Comparison of ENCODE assay signal across 27 mouse cellular contexts in genomic region chr4:100141626-100142025, GRCm38 (mm10). TPM values are rescaled to one million over a fixed set of nuclear protein-coding genes. Genes with fewer than 3 reads are reported as not detected.
DNase-seq lines count a peak whose midpoint lies in the region; ATAC-seq and TF ChIP-seq lines count a peak whose summit lies in the region.
"Had no signal": no experiment of that assay in that cellular context is flagged by ENCODE, and none has a peak within 500 bp of the region (broad histone marks: within the 10 kb centered on the region; RNA-seq: fewer than 3 reads in every experiment).

No protein-coding gene starts in this region.

- no peak overlapping the region for H3K9ac ChIP-seq in heart, embryonic 11.5 days (ENCODE audit: low read depth, low read length)
- no peak overlapping the region for H3K9ac ChIP-seq in heart, postnatal 0 days (replicated peaks; ENCODE audit: low read depth, low read length)
- no peak overlapping the region for H3K9ac ChIP-seq in heart, adult 2 months (ENCODE audit: low read depth, low read length)
- H3K9ac ChIP-seq in kidney, postnatal 0 days (ENCODE audit: low read depth, low read length) = no peak overlapping the region
- H3K9ac ChIP-seq in kidney, embryonic 15.5 days = no peak overlapping the region
- H3K9ac ChIP-seq in lung, embryonic 16.5 days (ENCODE audit: low read length) = no peak overlapping the region
- H3K9ac ChIP-seq: hindbrain, embryonic 13.5 days; liver, embryonic 14.5 days had no signal

- H3K4me2 ChIP-seq in heart, embryonic 11.5 days = no peak overlapping the region
- H3K4me2 ChIP-seq in heart, postnatal 0 days (ENCODE audit: low read depth, low read length) = no peak overlapping the region
- no peak overlapping the region for H3K4me2 ChIP-seq in kidney, postnatal 0 days (ENCODE audit: low read length)
- H3K4me2 ChIP-seq in kidney, embryonic 15.5 days = no peak overlapping the region
- no peak overlapping the region for H3K4me2 ChIP-seq in lung, embryonic 16.5 days (ENCODE audit: low read depth, low read length)
- H3K4me2 ChIP-seq: hindbrain, embryonic 13.5 days had no signal

- peak; percentile 84 for DNase-seq in heart, adult 11 months
- DNase-seq in heart, postnatal 0 days (ENCODE audit: low spot score) = peak; percentile 57
- no peak for DNase-seq in heart, adult 2 months
- peak; percentile 52 for DNase-seq in kidney, postnatal 0 days (ENCODE audit: low spot score)
- DNase-seq in lung, adult 18-20 months = no peak
- DNase-seq: adrenal gland, adult 8-10 months; cerebellum, adult 2 months; cerebellum, postnatal 14 days; gastrocnemius, adult 2 months; gastrocnemius, postnatal 36 days; kidney, adult 18-20 months; layer of hippocampus, postnatal 36 days; left cerebral cortex, postnatal 4 days; liver; lung, postnatal 10 days; midbrain, embryonic 14.5 days; thymus, postnatal 14 days had no signal

- intact Hi-C loops in heart, adult 2 months (cut with DNase I) = loop anchor here (5.0 kb wide), 1 partner anchor 44 kb away; the partner anchor contains the start of gene Ror1

- H3K9me3 ChIP-seq in heart, embryonic 11.5 days (replicated peaks; ENCODE audit: control insufficient read depth, low read length) = no peaks in the 10 kb centered on the region
- H3K9me3 ChIP-seq in heart, postnatal 0 days (replicated peaks; ENCODE audit: control insufficient read depth, low read length) = no peaks in the 10 kb centered on the region
- no peaks in the 10 kb centered on the region for H3K9me3 ChIP-seq in kidney, postnatal 0 days (replicated peaks; ENCODE audit: low read length)
- no peaks in the 10 kb centered on the region for H3K9me3 ChIP-seq in kidney, embryonic 15.5 days (replicated peaks)
- H3K9me3 ChIP-seq in lung, embryonic 16.5 days (ENCODE audit: control insufficient read depth, low read length) = no peaks in the 10 kb centered on the region
- H3K9me3 ChIP-seq: hindbrain, embryonic 13.5 days had no signal

- TF ChIP-seq EP300 in heart, postnatal 0 days (IDR thresholded peaks at IDR 0.05; ENCODE audit: low read depth) = no peak
- TF ChIP-seq EP300 in heart, adult 2 months (IDR thresholded peaks at IDR 0.05; ENCODE audit: insufficient read depth, low read depth, low read length) = no peak

- H3K27me3 ChIP-seq in heart, embryonic 11.5 days (ENCODE audit: control insufficient read depth, insufficient read depth, low read length) = no peaks in the 10 kb centered on the region
- H3K27me3 ChIP-seq in heart, postnatal 0 days (ENCODE audit: control insufficient read depth, insufficient read depth, low read length) = no peaks in the 10 kb centered on the region
- H3K27me3 ChIP-seq in heart, adult 2 months (ENCODE audit: control insufficient read depth, insufficient read depth, low read length) = no peaks in the 10 kb centered on the region
- H3K27me3 ChIP-seq in kidney, postnatal 0 days (ENCODE audit: insufficient read depth, low read length) = no peaks in the 10 kb centered on the region
- H3K27me3 ChIP-seq in kidney, embryonic 15.5 days = no peaks in the 10 kb centered on the region
- H3K27me3 ChIP-seq in lung, embryonic 16.5 days (ENCODE audit: control insufficient read depth, insufficient read depth, low read depth, low read length) = no peaks in the 10 kb centered on the region
- H3K27me3 ChIP-seq: CH12.LX; hindbrain, embryonic 13.5 days had no signal

- no peak for TF ChIP-seq POLR2A in heart, adult 2 months (IDR thresholded peaks at IDR 0.05; ENCODE audit: insufficient read depth, low read depth, low read length)

- H3K36me3 ChIP-seq in heart, embryonic 11.5 days (ENCODE audit: control insufficient read depth, insufficient read depth, low read length) = no peaks in the 10 kb centered on the region
- no peaks in the 10 kb centered on the region for H3K36me3 ChIP-seq in heart, postnatal 0 days (replicated peaks; ENCODE audit: control insufficient read depth, insufficient read depth, low read length)
- no peaks in the 10 kb centered on the region for H3K36me3 ChIP-seq in heart, adult 2 months (ENCODE audit: control insufficient read depth, insufficient read depth, low read length)
- no peaks in the 10 kb centered on the region for H3K36me3 ChIP-seq in kidney, postnatal 0 days (ENCODE audit: insufficient read depth, low read length)
- no peaks in the 10 kb centered on the region for H3K36me3 ChIP-seq in kidney, embryonic 15.5 days
- H3K36me3 ChIP-seq in lung, embryonic 16.5 days (ENCODE audit: control insufficient read depth, insufficient read depth, low read length) = no peaks in the 10 kb centered on the region
- H3K36me3 ChIP-seq: hindbrain, embryonic 13.5 days had no signal

- H3K4me3 ChIP-seq in heart, embryonic 11.5 days (ENCODE audit: low read depth, low read length) = no peak overlapping the region
- H3K4me3 ChIP-seq in heart, postnatal 0 days (ENCODE audit: low read depth, low read length) = no peak overlapping the region
- no peak overlapping the region for H3K4me3 ChIP-seq in heart, adult 2 months
- H3K4me3 ChIP-seq in kidney, postnatal 0 days (replicated peaks; ENCODE audit: low read depth, low read length) = no peak overlapping the region
- H3K4me3 ChIP-seq in kidney, embryonic 15.5 days (replicated peaks) = no peak overlapping the region
- no peak overlapping the region for H3K4me3 ChIP-seq in lung, embryonic 16.5 days (ENCODE audit: low read length)
- H3K4me3 ChIP-seq: erythroblast, embryonic 14.5 days; gastrocnemius, adult 2 months; hindbrain, embryonic 13.5 days had no signal

- no peak; the same call in 1 of the 2 replicates for ATAC-seq in heart, embryonic 11.5 days (replicated peaks; ENCODE audit: insufficient number of reproducible peaks, low FRiP score, low TSS enrichment)
- peak; percentile 60; the same call in 1 of the 2 replicates for ATAC-seq in heart, postnatal 0 days (ENCODE audit: insufficient read depth, low read depth)
- ATAC-seq in kidney, postnatal 0 days (replicated peaks; ENCODE audit: low FRiP score, low read depth) = no peak
- ATAC-seq in kidney, embryonic 15.5 days (replicated peaks; ENCODE audit: low FRiP score) = no peak
- 0 out of 2 replicates have a peak, but pooled peaks have one; percentile 48 for ATAC-seq in lung, embryonic 16.5 days (ENCODE audit: low read depth)
- ATAC-seq: activated CD4-positive, CD25-positive, alpha-beta regulatory T cell, adult 4 months; forebrain, embryonic 16.5 days had no signal

- 0 out of 2 replicates have a peak, but pooled peaks cover 6% of the 10 kb centered on the region for H3K4me1 ChIP-seq in heart, embryonic 11.5 days (ENCODE audit: control insufficient read depth, insufficient read depth, low read length)
- H3K4me1 ChIP-seq in heart, postnatal 0 days (ENCODE audit: control insufficient read depth, insufficient read depth) = peaks cover 21% of the 10 kb centered on the region; the same call in 1 of the 2 replicates
- H3K4me1 ChIP-seq in heart, adult 2 months (ENCODE audit: control insufficient read depth, insufficient read depth, low read length) = peaks cover 2% of the 10 kb centered on the region; the same call in 1 of the 2 replicates
- H3K4me1 ChIP-seq in kidney, postnatal 0 days (replicated peaks; ENCODE audit: insufficient read depth, low read length) = no peaks in the 10 kb centered on the region
- H3K4me1 ChIP-seq in kidney, embryonic 15.5 days = 0 out of 2 replicates have a peak, but pooled peaks cover 4% of the 10 kb centered on the region
- peaks cover 7% of the 10 kb centered on the region for H3K4me1 ChIP-seq in lung, embryonic 16.5 days (replicated peaks; ENCODE audit: control insufficient read depth, insufficient read depth, low read length)
- H3K4me1 ChIP-seq: hindbrain, embryonic 13.5 days had no signal

- no peaks in the 10 kb centered on the region for H3K79me2 ChIP-seq in heart, adult 2 months (replicated peaks; ENCODE audit: control insufficient read depth, insufficient read depth, low read length)

- no peak for TF ChIP-seq CTCF in heart, postnatal 0 days (IDR thresholded peaks at IDR 0.05; ENCODE audit: low read depth)
- TF ChIP-seq CTCF in heart, adult 2 months (IDR thresholded peaks at IDR 0.05) = no peak
- TF ChIP-seq CTCF in kidney, postnatal 0 days (IDR thresholded peaks at IDR 0.05; ENCODE audit: low read depth) = no peak

- WGBS in heart, embryonic 11.5 days (ENCODE audit: insufficient replicate concordance) = 11% methylated on average over 2 of the region's 2 CpGs
- 11% methylated on average over 2 of the region's 2 CpGs for WGBS in heart, postnatal 0 days
- WGBS in heart, adult 2 months = 24% methylated on average over 2 of the region's 2 CpGs
- WGBS in kidney, postnatal 0 days = 47% methylated on average over 2 of the region's 2 CpGs
- WGBS in kidney, embryonic 15.5 days = 53% methylated on average over 2 of the region's 2 CpGs
- 50% methylated on average over 2 of the region's 2 CpGs for WGBS in lung, embryonic 16.5 days

- no peak overlapping the region for H3K27ac ChIP-seq in heart, embryonic 11.5 days (ENCODE audit: low read depth, low read length)
- H3K27ac ChIP-seq in heart, postnatal 0 days (ENCODE audit: low read depth) = no peak overlapping the region
- H3K27ac ChIP-seq in heart, adult 2 months = no peak overlapping the region
- H3K27ac ChIP-seq in kidney, postnatal 0 days = no peak overlapping the region
- H3K27ac ChIP-seq in kidney, embryonic 15.5 days = no peak overlapping the region
- no peak overlapping the region for H3K27ac ChIP-seq in lung, embryonic 16.5 days (ENCODE audit: low read length)
- H3K27ac ChIP-seq: gastrocnemius, adult 2 months; hindbrain, embryonic 13.5 days; liver, embryonic 14.5 days had no signal

RNA-seq across cellular contexts. Expression of gene Ror1, which starts 46.0 kb away (rescaled TPM):
- 7.3 and 9.7 TPM in 2 replicates for polyA plus RNA-seq in heart, embryonic 11.5 days (2014; fragmentation: Nextera tagmentation; extraction: Ambion mirVana)
- 17.5 and 31.3 TPM in 2 replicates for total RNA-seq in heart, postnatal 0 days (2014; rRNA removed; ENCODE audit: low replicate concordance)
- 8.6 and 10.3 TPM in 2 replicates for polyA plus RNA-seq in heart, postnatal 0 days (2015; fragmentation: Nextera tagmentation; extraction: Ambion mirVana)
- 1 to 10 TPM; 3.4 to 5.0 TPM for total RNA-seq in heart, adult 2 months (2021)
- 2.3 and 2.7 TPM in 2 replicates for polyA plus RNA-seq in heart, adult 2 months (2012; rRNA removed)
- polyA plus RNA-seq in kidney, postnatal 0 days (2015; fragmentation: Nextera tagmentation; extraction: Ambion mirVana) = 7.1 and 8.3 TPM in 2 replicates
- polyA plus RNA-seq in kidney, embryonic 15.5 days (2015; fragmentation: Nextera tagmentation; extraction: Ambion mirVana) = 10.5 and 11.1 TPM in 2 replicates
- 11.7 and 13.0 TPM in 2 replicates for polyA plus RNA-seq in lung, embryonic 16.5 days (2015; fragmentation: Nextera tagmentation; extraction: Ambion mirVana)
- total RNA-seq: CH12.LX; monocyte, adult 5-6 weeks had no signal
- polyA plus RNA-seq: activated CD4-positive, CD25-positive, alpha-beta regulatory T cell, adult 4 months; erythroblast, embryonic 14.5 days had no signal

Comparison
In these comparisons a context has a peak if more than half of its experiments do, and no peak if none do; other contexts are left out.
1. DNase-seq: peak in heart, adult 11 months (single experiment), heart, postnatal 0 days (single experiment) and kidney, postnatal 0 days (single experiment); none in heart, adult 2 months (0 of 2) and lung, adult 18-20 months (0 of 2).
2. ATAC-seq: peak in heart, postnatal 0 days (single experiment) and lung, embryonic 16.5 days (single experiment); none in heart, embryonic 11.5 days (single experiment), kidney, postnatal 0 days (single experiment) and kidney, embryonic 15.5 days (single experiment).